Mouse (Mus musculus) liver, postnatal 0 days (tissue): ENCODE data around the gene Fat3. TPM values are rescaled to one million over a fixed set of nuclear protein-coding genes. Genes with fewer than 3 reads are reported as not detected.

Source experiments
- ATAC-seq: fragments of 200-750 bp; cut with Nextera tagmentation; 2 replicates; pipeline ENCODE4 v1.8.0; 2017; ENCODE audit warnings: mild to moderate bottlenecking, moderate library complexity
- DNase-seq: peaks from one replicate; pipeline ENCODE4 v3.0.0-alpha.2; 2016
- H3K27ac ChIP-seq: fragments of 300-500 bp; sonication (generic); 2 replicates; pipeline ENCODE4 v1.5.1; 2014; ENCODE audit warnings: antibody characterized with exemption, moderate library complexity, mild to moderate bottlenecking, low read depth
- H3K27me3 ChIP-seq: fragments of 300-500 bp; sonication (generic); 2 replicates; pipeline ENCODE4 v1.6.1; 2014; ENCODE audit warnings: low read length, control low read depth, mixed read lengths; ENCODE audit not compliant: insufficient read depth
- H3K36me3 ChIP-seq: fragments of 300-500 bp; sonication (generic); replicated peaks from 2 replicates; pipeline ENCODE4 v1.6.1; 2014; ENCODE audit warnings: mild to moderate bottlenecking, control low read depth, low read length, moderate library complexity, mixed read lengths; ENCODE audit not compliant: insufficient read depth
- H3K4me1 ChIP-seq: fragments of 300-500 bp; sonication (generic); 2 replicates; pipeline ENCODE4 v1.6.1; 2014; ENCODE audit warnings: antibody characterized with exemption, mild to moderate bottlenecking, control low read depth; ENCODE audit not compliant: insufficient read depth
- H3K4me2 ChIP-seq: fragments of 300-500 bp; sonication (generic); 2 replicates; pipeline ENCODE4 v1.6.1; 2014; ENCODE audit warnings: low read depth, mild to moderate bottlenecking, low read length, moderate library complexity, mixed read lengths
- H3K4me3 ChIP-seq: fragments of 300-500 bp; sonication (generic); 2 replicates; pipeline ENCODE4 v1.5.1; 2014; ENCODE audit warnings: low read depth, low read length
- H3K9ac ChIP-seq: fragments of 300-500 bp; sonication (generic); replicated peaks from 2 replicates; pipeline ENCODE4 v1.6.1; 2014; ENCODE audit warnings: mild to moderate bottlenecking, moderate library complexity
- H3K9me3 ChIP-seq: fragments of 300-500 bp; sonication (generic); 2 replicates; pipeline ENCODE4 v1.6.1; 2016; ENCODE audit warnings: mild to moderate bottlenecking, control low read depth, low read length, mixed read lengths
- CTCF ChIP-seq: sonication (generic); IDR thresholded peaks from 2 replicates; pipeline ENCODE4 v1.5.1; 2016; ENCODE audit warnings: antibody characterized with exemption, low read depth
- EP300 ChIP-seq: IDR thresholded peaks from 2 replicates; pipeline ENCODE4 v1.6.1; 2016; ENCODE audit warnings: antibody characterized with exemption, low read depth, mild to moderate bottlenecking
- WGBS: fragments of 180-500 bp; shearing (Covaris S2); extraction: QIAGEN DNeasy Blood & Tissue Kit; methylation state at CpG from one replicate; pipeline ENCODE4 v1.1.7; 2014; ENCODE audit not compliant: insufficient replicate concordance; 5-methylcytosine and 5-hydroxymethylcytosine counted together
- polyA plus RNA-seq: library from polyadenylated mRNA; unstranded; fragments of >200 nt; fragmentation: Nextera tagmentation; extraction: Ambion mirVana; gene quantifications from 2 replicates; pipeline ENCODE4 v1.2.1, GENCODE M21; 2015

Fat3 gene
- polyA plus RNA-seq, 1 experiment from 2014 or later: 0.02 TPM

DNA sequence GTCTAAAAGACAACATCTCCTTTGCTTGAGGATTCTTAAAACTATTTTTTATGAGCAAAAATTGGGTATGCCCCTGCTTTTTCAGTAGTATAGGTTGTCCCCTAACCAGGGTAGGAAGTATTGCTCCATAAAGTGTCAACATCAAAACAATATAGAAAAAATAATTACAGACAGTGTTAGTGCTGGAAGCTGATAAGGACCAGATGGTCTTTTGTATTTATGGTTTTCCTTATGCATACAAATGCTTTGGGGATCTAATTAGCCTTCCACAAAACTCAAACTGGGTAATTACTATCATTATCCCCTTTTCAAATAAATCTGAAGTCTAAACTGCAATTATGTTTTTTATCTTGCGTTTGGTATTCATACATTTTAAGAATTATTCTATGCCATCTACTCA, 368.5 kb downstream of the Fat3 start:
- H3K4me1 ChIP-seq: no peaks in the 10 kb centered on the region
- no peaks in the 10 kb centered on the region for H3K9me3 ChIP-seq
- no peak for TF ChIP-seq CTCF
- no peak for TF ChIP-seq EP300
- no peaks in the 10 kb centered on the region for H3K27me3 ChIP-seq
- 86% methylated on average over 1 of the region's 1 CpGs for whole genome bisulfite sequencing
- no peaks in the 10 kb centered on the region for H3K36me3 ChIP-seq
- H3K4me3 ChIP-seq: no peak overlapping the region
- no peak for DNase-seq
- H3K27ac ChIP-seq: no peak overlapping the region
- H3K4me2 ChIP-seq: no peak overlapping the region
- H3K9ac ChIP-seq: no peak overlapping the region
- no peak for ATAC-seq

DNA sequence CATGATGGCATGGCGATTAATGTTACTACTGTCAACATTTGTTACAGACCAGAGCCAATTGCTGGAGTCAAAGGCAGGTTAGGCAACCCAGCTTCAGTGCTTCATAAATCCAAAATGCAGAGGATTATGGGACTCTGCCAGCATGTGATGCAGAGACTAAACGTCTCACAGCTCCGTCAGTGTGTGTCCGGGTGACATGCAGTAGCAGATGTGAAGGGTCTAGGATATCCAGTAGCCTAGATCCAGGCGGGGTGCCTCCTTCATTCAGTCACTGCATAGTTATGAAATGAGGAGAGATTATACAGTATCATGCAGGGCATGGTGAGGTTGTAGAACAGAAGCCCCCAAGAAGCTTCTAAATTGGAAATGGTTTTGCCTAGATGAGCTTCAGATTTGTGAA, 379.3 kb downstream of the Fat3 start:
- H3K9me3 ChIP-seq: no peaks in the 10 kb centered on the region
- no peak overlapping the region for H3K9ac ChIP-seq
- no peak for ATAC-seq
- H3K36me3 ChIP-seq: no peaks in the 10 kb centered on the region
- no peak overlapping the region for H3K4me2 ChIP-seq
- WGBS: 77% methylated on average over 5 of the region's 5 CpGs
- H3K27me3 ChIP-seq: no peaks in the 10 kb centered on the region
- no peaks in the 10 kb centered on the region for H3K4me1 ChIP-seq
- TF ChIP-seq CTCF (no peak), EP300 (no peak)
- no peak overlapping the region for H3K27ac ChIP-seq
- H3K4me3 ChIP-seq: no peak overlapping the region
- DNase-seq: no peak

DNA sequence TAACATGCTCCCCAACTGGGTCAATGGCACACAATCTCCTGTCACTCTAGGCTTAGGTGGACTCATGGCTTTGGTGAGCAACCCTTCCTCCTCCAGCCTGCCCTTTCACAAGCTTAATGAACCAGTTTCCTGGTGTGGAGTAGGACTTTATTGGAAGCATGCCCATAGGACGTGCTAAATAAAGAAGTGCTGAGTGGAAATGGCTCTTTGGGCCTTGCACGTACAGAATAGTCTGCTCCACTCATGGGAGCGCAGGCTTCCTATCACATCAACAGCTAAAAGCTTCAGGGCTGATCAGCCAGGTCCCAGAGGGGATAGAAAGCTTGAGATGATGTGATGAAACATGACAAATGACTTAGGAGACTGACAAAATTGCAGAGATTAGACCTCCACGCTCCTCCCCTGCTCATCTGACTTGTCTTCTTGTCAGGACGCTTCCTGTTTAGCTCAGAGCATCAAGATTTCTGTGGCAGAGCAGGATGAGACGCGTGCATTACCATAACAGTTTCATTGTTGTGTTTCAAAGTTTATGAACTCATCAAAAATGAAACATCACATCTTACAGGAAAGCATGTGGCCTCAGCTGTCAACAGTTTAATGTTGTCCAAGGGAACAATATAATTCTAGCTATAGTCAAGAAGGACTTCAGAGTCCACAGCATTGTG, 386.1 kb downstream of the Fat3 start:
- H3K4me1 ChIP-seq: no peaks in the 10 kb centered on the region
- TF ChIP-seq EP300: no peak
- TF ChIP-seq CTCF: no peak
- DNase-seq: no peak
- H3K27me3 ChIP-seq: no peaks in the 10 kb centered on the region
- no peak overlapping the region for H3K9ac ChIP-seq
- no peaks in the 10 kb centered on the region for H3K9me3 ChIP-seq
- 54% methylated on average over 7 of the region's 7 CpGs for WGBS
- peak; percentile 66 for ATAC-seq
- peak overlapping the region; percentile 40 for H3K27ac ChIP-seq
- no peaks in the 10 kb centered on the region for H3K36me3 ChIP-seq
- no peak overlapping the region for H3K4me2 ChIP-seq
- H3K4me3 ChIP-seq: no peak overlapping the region

DNA sequence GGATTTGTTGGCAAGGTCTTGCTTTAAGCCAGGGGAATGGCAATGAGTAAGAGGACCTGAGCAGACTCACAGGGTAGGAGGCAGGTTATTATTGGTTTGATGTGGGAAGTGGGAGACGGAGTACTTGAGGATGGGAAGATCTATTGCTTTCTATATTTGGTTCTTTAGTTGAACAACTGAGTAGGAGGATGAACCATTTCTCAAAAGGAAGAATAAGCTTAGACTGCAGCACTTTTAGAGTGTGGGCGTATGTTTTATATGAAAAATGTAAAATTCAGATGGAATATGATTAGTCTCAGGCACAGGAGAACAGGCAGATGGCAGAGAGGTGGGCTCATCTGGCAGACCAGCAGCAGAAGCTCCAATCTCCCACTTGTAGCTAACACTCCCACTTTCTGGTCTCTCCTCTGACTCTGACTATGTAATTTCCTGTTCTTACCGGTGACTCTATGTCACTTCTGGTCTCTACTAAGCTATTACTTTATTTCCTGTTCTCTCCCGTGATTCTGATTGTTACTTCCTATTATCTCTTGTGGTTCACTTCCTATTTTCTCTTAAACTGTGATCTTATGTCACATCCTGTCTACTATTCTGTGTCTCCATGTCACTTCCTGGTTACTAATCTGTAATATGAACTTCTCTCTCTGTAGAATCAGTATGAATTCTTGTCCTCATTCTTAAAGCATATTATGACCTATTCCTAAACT, 387.0 kb downstream of the Fat3 start:
- H3K4me1 ChIP-seq: no peaks in the 10 kb centered on the region
- no peaks in the 10 kb centered on the region for H3K36me3 ChIP-seq
- DNase-seq (no peak), ATAC-seq (peak; percentile 70)
- no peaks in the 10 kb centered on the region for H3K9me3 ChIP-seq
- TF ChIP-seq CTCF: no peak
- TF ChIP-seq EP300: no peak
- H3K27ac ChIP-seq: peak overlapping the region; percentile 40; the same call in 1 of the 2 replicates
- no peak overlapping the region for H3K9ac ChIP-seq
- 43% methylated on average over 4 of the region's 4 CpGs for WGBS
- no peak overlapping the region for H3K4me3 ChIP-seq
- H3K27me3 ChIP-seq: no peaks in the 10 kb centered on the region
- no peak overlapping the region for H3K4me2 ChIP-seq

DNA sequence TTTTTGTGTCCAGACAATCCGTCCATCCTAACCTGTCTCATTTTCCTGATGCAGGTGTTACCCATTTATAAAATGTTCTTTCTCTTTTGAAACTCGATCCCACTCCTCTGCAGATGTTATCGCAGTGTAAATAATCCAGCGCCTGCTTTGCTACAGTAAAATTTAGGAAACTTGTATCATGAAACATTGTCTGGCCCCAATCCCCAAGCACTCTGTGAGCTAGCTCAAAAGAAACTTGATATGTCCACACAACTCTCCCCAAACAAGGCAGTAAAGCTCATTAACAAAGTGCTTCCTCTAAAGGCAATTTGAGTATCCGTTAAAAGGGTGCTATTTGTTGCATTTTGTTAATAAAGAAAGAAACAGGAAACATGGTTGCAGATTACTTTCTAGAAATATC, 393.2 kb downstream of the Fat3 start:
- ATAC-seq: no peak
- Histone ChIP-seq H3K36me3 (no peaks in the 10 kb centered on the region), H3K4me1 (no peaks in the 10 kb centered on the region), H3K4me2 (no peak overlapping the region), H3K27ac (no peak overlapping the region), H3K9ac (no peak overlapping the region), H3K4me3 (no peak overlapping the region), H3K27me3 (no peaks in the 10 kb centered on the region), H3K9me3 (no peaks in the 10 kb centered on the region)
- TF ChIP-seq CTCF: no peak
- TF ChIP-seq EP300: no peak
- DNase-seq: no peak
- WGBS: 57% methylated on average over 5 of the region's 5 CpGs

DNA sequence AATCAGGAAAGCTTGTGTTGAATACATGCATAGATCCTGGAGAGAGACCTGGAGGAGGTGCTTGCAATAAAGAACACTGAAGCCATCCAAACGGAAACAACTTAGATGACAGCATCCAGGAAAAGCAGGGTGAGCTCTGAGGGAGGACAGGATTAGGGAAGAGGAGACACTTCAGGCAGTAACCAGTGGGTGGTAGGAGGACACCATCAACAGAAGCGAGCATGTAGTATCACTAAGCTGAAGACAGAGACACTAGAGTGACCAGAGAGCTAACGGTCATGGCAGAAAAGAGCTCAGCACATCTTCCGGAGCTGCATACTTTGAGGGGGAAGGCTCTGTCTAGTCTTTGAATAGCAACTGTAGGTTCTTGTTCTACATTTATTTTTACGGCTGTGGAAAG, 393.7 kb downstream of the Fat3 start:
- WGBS: 59% methylated on average over 5 of the region's 5 CpGs

More for the DNA sequence above, 393.7 kb downstream of the Fat3 start:
- Histone ChIP-seq H3K4me3 (no peak overlapping the region), H3K4me1 (no peaks in the 10 kb centered on the region), H3K9me3 (no peaks in the 10 kb centered on the region), H3K27me3 (no peaks in the 10 kb centered on the region), H3K4me2 (no peak overlapping the region), H3K9ac (no peak overlapping the region), H3K36me3 (no peaks in the 10 kb centered on the region), H3K27ac (no peak overlapping the region)
- DNase-seq (no peak), ATAC-seq (no peak)
- TF ChIP-seq EP300 (no peak), CTCF (peak; percentile 17; the same call in 1 of the 2 replicates)
